Mouse (Mus musculus): ENCODE data around the gene Crtc2. TPM values are rescaled to one million over a fixed set of nuclear protein-coding genes. Genes with fewer than 3 reads are reported as not detected.
"Not testable (repeated sequence)": the region's sequence is repeated elsewhere in the genome, so short reads cannot be mapped to it uniquely, and the experiment has no call there.

Crtc2 gene
- polyA plus RNA-seq, 1 experiment from 2014 or later = 16.7 TPM

DNA sequence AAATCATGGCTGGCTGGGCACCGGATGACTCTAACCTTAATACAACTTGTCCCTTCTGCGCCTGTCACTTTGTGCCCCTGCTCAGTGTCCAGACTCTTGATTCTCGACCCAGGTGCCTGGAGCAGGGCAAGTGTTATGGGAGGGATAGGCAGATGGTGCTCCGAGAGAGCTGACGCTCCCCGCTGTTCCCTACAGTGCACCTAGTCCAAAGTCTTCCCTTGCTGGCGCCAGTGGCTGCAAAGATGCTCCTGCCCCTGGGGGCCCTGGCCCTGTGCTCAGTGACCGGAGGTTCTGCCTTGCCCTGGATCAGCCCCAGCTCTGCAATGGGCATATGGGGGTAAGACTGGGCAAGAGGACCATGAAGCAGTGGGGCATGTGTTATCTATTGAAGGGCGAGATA is 23.8 kb downstream of the Crtc2 start:
- H3K4me2 ChIP-seq (ENCODE audit: low read depth, severe bottlenecking) = no peak overlapping the region
- no peak for ATAC-seq (ENCODE audit: insufficient number of reproducible peaks, low FRiP score, low TSS enrichment, low read depth)
- no peak overlapping the region for H3K9ac ChIP-seq (ENCODE audit: low read length)
- no peaks in the 10 kb centered on the region for H3K4me1 ChIP-seq (ENCODE audit: control insufficient read depth, insufficient read depth, low read length)
- no peak overlapping the region for H3K27ac ChIP-seq (replicated peaks; ENCODE audit: low read depth, low read length)
- WGBS = 88% methylated on average over 9 of the region's 9 CpGs
- H3K27me3 ChIP-seq (ENCODE audit: control insufficient read depth, insufficient read depth, low read length) = no peaks in the 10 kb centered on the region
- H3K9me3 ChIP-seq (ENCODE audit: control insufficient read depth, low read length) = no peaks in the 10 kb centered on the region
- no peaks in the 10 kb centered on the region; the same call in 1 of the 2 replicates for H3K36me3 ChIP-seq (ENCODE audit: control insufficient read depth, insufficient read depth, low read length)
- DNase-seq (ENCODE audit: low spot score) = no peak
- no peak overlapping the region for H3K4me3 ChIP-seq (ENCODE audit: low read depth, low read length)

DNA sequence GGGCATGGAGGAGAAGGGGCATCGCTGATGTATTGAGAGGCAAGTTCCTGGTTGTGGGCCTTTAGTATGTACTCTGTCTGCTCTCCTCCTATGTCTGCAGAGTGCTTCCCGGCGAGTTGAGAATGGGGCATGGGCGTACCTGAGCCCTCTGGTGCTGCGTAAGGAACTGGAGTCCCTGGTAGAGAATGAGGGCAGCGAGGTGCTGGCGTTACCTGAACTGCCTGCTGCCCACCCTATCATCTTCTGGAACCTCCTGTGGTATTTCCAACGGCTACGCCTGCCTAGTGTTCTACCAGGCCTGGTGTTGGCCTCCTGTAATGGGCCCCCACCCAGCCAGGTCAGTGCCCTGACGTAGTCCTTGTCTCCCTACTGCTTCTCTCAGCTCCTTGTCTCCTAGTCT is 24.2 kb downstream of the Crtc2 start:
- DNase-seq (ENCODE audit: low spot score) (no peak), ATAC-seq (ENCODE audit: insufficient number of reproducible peaks, low FRiP score, low TSS enrichment, low read depth) (no peak)
- 93% methylated on average over 10 of the region's 10 CpGs for WGBS
- Histone ChIP-seq H3K9me3 (ENCODE audit: control insufficient read depth, low read length) (no peaks in the 10 kb centered on the region), H3K4me3 (ENCODE audit: low read depth, low read length) (no peak overlapping the region), H3K4me1 (ENCODE audit: control insufficient read depth, insufficient read depth, low read length) (no peaks in the 10 kb centered on the region), H3K27me3 (ENCODE audit: control insufficient read depth, insufficient read depth, low read length) (no peaks in the 10 kb centered on the region), H3K36me3 (ENCODE audit: control insufficient read depth, insufficient read depth, low read length) (no peaks in the 10 kb centered on the region; the same call in 1 of the 2 replicates), H3K27ac (replicated peaks; ENCODE audit: low read depth, low read length) (no peak overlapping the region), H3K4me2 (ENCODE audit: low read depth, severe bottlenecking) (no peak overlapping the region), H3K9ac (ENCODE audit: low read length) (no peak overlapping the region)

DNA sequence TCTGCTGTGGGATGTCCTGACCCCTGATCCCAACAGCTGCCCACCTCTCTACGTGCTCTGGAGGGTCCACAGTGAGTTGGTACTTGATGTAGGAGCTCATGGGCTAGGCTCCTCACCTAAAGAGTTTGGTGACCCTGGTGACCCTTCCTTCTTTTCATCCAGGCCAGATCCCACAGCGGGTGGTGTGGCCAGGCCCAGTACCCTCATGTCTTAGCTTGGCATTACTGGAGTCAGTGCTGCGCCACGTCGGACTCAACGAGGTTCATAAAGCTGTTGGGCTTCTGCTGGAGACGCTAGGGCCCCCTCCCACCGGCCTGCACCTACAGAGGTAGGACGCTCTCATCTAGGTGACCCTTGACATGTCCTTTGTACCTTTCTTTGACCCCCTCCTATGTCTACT is 25.3 kb downstream of the Crtc2 start:
- no peak for ATAC-seq (ENCODE audit: insufficient number of reproducible peaks, low FRiP score, low TSS enrichment, low read depth)
- Histone ChIP-seq H3K36me3 (ENCODE audit: control insufficient read depth, insufficient read depth, low read length) (no peaks in the 10 kb centered on the region; the same call in 1 of the 2 replicates), H3K4me1 (ENCODE audit: control insufficient read depth, insufficient read depth, low read length) (no peaks in the 10 kb centered on the region), H3K27ac (replicated peaks; ENCODE audit: low read depth, low read length) (no peak overlapping the region), H3K9me3 (ENCODE audit: control insufficient read depth, low read length) (no peaks in the 10 kb centered on the region), H3K4me3 (ENCODE audit: low read depth, low read length) (no peak overlapping the region), H3K9ac (ENCODE audit: low read length) (no peak overlapping the region), H3K27me3 (ENCODE audit: control insufficient read depth, insufficient read depth, low read length) (no peaks in the 10 kb centered on the region), H3K4me2 (ENCODE audit: low read depth, severe bottlenecking) (no peak overlapping the region)
- no peak for DNase-seq (ENCODE audit: low spot score)
- WGBS = 93% methylated on average over 9 of the region's 9 CpGs

DNA sequence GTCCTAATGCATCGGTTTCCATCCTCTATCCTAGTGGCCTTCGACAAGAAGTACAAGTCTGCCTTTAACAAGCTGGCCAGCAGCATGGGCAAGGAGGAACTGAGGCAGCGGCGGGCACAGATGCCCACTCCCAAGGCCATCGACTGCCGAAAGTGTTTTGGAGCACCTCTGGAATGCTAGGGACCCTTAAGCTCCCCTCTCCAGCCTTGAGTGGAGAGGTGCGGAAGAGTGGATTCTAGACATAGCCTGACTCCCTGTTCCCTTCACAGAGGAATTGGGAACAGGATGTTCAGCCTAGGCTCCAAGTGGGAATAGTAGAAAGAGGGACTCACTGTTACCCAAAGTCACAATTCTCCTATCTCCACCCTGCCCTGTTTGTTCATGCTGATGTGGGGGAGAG is 25.8 kb downstream of the Crtc2 start:
- WGBS = 94% methylated on average over 7 of the region's 7 CpGs
- H3K27ac ChIP-seq (replicated peaks; ENCODE audit: low read depth, low read length) = no peak overlapping the region
- H3K4me3 ChIP-seq (ENCODE audit: low read depth, low read length) = no peak overlapping the region
- ATAC-seq (ENCODE audit: insufficient number of reproducible peaks, low FRiP score, low TSS enrichment, low read depth) = no peak
- no peak overlapping the region for H3K9ac ChIP-seq (ENCODE audit: low read length)
- H3K4me1 ChIP-seq (ENCODE audit: control insufficient read depth, insufficient read depth, low read length) = no peaks in the 10 kb centered on the region
- no peak overlapping the region for H3K4me2 ChIP-seq (ENCODE audit: low read depth, severe bottlenecking)
- no peaks in the 10 kb centered on the region for H3K9me3 ChIP-seq (ENCODE audit: control insufficient read depth, low read length)
- no peak for DNase-seq (ENCODE audit: low spot score)
- no peaks in the 10 kb centered on the region for H3K27me3 ChIP-seq (ENCODE audit: control insufficient read depth, insufficient read depth, low read length)
- H3K36me3 ChIP-seq (ENCODE audit: control insufficient read depth, insufficient read depth, low read length) = no peaks in the 10 kb centered on the region; the same call in 1 of the 2 replicates

DNA sequence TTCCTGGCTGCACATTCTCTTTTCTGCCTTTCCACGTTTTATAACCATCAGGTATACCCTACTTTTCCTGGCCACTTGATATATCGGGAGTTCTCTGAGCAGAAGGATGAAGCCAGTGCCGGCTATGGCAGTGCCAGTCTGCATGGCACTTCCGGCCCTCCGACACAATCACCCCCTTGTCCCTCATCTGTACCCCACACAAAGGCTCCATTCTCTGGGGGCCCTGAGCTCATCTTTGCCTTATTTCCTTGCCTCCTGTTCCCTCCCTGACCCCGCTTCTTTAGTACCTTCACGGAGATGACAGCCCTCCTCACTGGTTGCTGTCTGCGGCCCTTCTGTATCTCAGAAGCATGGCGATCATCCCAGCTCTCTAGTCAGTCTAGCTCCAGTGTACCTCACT is 26.7 kb downstream of the Crtc2 start:
- no peak overlapping the region for H3K9ac ChIP-seq (ENCODE audit: low read length)
- ATAC-seq (ENCODE audit: insufficient number of reproducible peaks, low FRiP score, low TSS enrichment, low read depth) = no peak
- WGBS = 93% methylated on average over 9 of the region's 9 CpGs
- H3K36me3 ChIP-seq (ENCODE audit: control insufficient read depth, insufficient read depth, low read length) = no peaks in the 10 kb centered on the region; the same call in 1 of the 2 replicates
- no peaks in the 10 kb centered on the region for H3K27me3 ChIP-seq (ENCODE audit: control insufficient read depth, insufficient read depth, low read length)
- H3K4me1 ChIP-seq (ENCODE audit: control insufficient read depth, insufficient read depth, low read length) = no peaks in the 10 kb centered on the region
- DNase-seq (ENCODE audit: low spot score) = no peak
- H3K4me2 ChIP-seq (ENCODE audit: low read depth, severe bottlenecking) = no peak overlapping the region
- H3K4me3 ChIP-seq (ENCODE audit: low read depth, low read length) = no peak overlapping the region
- H3K9me3 ChIP-seq (ENCODE audit: control insufficient read depth, low read length) = no peaks in the 10 kb centered on the region
- no peak overlapping the region for H3K27ac ChIP-seq (replicated peaks; ENCODE audit: low read depth, low read length)

DNA sequence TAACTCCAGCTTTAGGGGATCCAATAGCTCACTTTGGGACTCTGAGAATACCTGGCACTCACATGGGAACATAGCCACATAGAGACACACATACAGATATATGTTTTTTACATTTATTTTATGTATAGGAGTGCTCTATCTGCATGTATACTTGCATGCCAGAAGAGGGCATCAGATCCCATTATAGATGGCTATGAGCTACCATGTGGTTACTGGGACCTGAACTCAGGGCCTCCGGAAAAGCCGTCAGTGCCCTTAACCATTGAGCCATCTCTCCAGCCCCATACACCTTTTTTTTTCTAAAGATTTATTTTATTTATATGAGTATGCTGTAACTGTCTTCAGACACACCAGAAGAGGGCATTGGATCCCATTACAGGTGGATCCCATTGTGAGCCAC is 30.2 kb downstream of the Crtc2 start:
- 89% methylated on average over 2 of the region's 2 CpGs for WGBS
- Histone ChIP-seq H3K9ac (ENCODE audit: low read length) (no peak overlapping the region), H3K27ac (replicated peaks; ENCODE audit: low read depth, low read length) (no peak overlapping the region), H3K36me3 (ENCODE audit: control insufficient read depth, insufficient read depth, low read length) (no peaks in the 10 kb centered on the region; the same call in 1 of the 2 replicates), H3K27me3 (ENCODE audit: control insufficient read depth, insufficient read depth, low read length) (no peaks in the 10 kb centered on the region), H3K4me2 (ENCODE audit: low read depth, severe bottlenecking) (no peak overlapping the region), H3K9me3 (ENCODE audit: control insufficient read depth, low read length) (no peaks in the 10 kb centered on the region), H3K4me1 (ENCODE audit: control insufficient read depth, insufficient read depth, low read length) (no peaks in the 10 kb centered on the region), H3K4me3 (ENCODE audit: low read depth, low read length) (no peak overlapping the region)
- no peak for DNase-seq (ENCODE audit: low spot score)
- ATAC-seq (ENCODE audit: insufficient number of reproducible peaks, low FRiP score, low TSS enrichment, low read depth) = no peak

DNA sequence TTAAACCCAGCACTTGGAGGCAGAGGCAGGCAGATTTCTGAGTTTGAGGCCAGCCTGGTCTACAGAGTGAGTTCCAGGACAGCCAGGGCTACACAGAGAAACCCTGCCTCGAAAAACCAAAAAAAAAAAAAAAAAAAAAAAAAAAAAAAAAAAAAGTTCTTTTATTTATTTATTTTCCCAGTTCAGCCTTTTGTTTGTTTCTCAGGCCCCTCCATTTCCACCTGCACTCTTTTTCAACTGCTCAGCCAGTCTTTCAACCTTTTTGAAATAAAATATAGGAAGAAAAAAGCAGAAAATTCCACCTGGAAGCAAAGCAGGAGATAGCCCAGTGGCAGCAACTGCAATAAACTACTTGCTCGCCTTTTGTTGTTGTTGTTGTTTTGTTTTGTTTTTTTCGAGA is 35.4 kb downstream of the Crtc2 start:
- H3K27ac ChIP-seq (replicated peaks; ENCODE audit: low read depth, low read length); H3K27me3 ChIP-seq (ENCODE audit: control insufficient read depth, insufficient read depth, low read length); DNase-seq (ENCODE audit: low spot score); H3K4me2 ChIP-seq (ENCODE audit: low read depth, severe bottlenecking); ATAC-seq (ENCODE audit: insufficient number of reproducible peaks, low FRiP score, low TSS enrichment, low read depth); H3K36me3 ChIP-seq (ENCODE audit: control insufficient read depth, insufficient read depth, low read length); H3K4me1 ChIP-seq (ENCODE audit: control insufficient read depth, insufficient read depth, low read length); H3K9ac ChIP-seq (ENCODE audit: low read length); H3K9me3 ChIP-seq (ENCODE audit: control insufficient read depth, low read length); H3K4me3 ChIP-seq (ENCODE audit: low read depth, low read length): not testable (repeated sequence)
- WGBS = 73% methylated on average over 2 of the region's 3 CpGs

DNA sequence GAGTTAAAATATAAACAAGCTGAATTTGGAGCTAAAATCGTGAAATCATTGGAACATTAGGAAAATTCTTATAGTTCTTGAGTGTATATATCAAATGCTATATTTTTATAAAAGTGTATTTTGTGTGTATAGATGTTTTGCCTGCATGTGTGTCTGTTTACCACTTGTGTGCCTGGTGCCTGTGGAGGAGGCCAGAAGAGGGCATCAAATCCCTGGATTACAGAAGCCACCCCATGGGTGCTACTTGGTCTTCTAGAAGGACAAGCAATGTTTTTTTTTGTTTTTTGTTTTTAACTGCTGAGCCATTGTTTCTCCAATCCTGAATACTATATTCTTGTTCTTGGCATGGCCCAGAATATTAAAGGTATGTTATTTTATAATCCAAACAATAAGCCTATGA is 36.6 kb downstream of the Crtc2 start:
- Histone ChIP-seq H3K4me2 (ENCODE audit: low read depth, severe bottlenecking) (no peak overlapping the region), H3K9ac (ENCODE audit: low read length) (no peak overlapping the region), H3K4me1 (ENCODE audit: control insufficient read depth, insufficient read depth, low read length) (peaks cover 5% of the 10 kb centered on the region; the same call in 1 of the 2 replicates), H3K4me3 (ENCODE audit: low read depth, low read length) (no peak overlapping the region), H3K27ac (replicated peaks; ENCODE audit: low read depth, low read length) (no peak overlapping the region), H3K9me3 (ENCODE audit: control insufficient read depth, low read length) (no peaks in the 10 kb centered on the region), H3K36me3 (ENCODE audit: control insufficient read depth, insufficient read depth, low read length) (peaks cover 3% of the 10 kb centered on the region; the same call in 1 of the 2 replicates), H3K27me3 (ENCODE audit: control insufficient read depth, insufficient read depth, low read length) (no peaks in the 10 kb centered on the region)
- DNase-seq (ENCODE audit: low spot score) (no peak), ATAC-seq (ENCODE audit: insufficient number of reproducible peaks, low FRiP score, low TSS enrichment, low read depth) (no peak)
- WGBS = 87% methylated on average over 1 of the region's 1 CpGs

DNA sequence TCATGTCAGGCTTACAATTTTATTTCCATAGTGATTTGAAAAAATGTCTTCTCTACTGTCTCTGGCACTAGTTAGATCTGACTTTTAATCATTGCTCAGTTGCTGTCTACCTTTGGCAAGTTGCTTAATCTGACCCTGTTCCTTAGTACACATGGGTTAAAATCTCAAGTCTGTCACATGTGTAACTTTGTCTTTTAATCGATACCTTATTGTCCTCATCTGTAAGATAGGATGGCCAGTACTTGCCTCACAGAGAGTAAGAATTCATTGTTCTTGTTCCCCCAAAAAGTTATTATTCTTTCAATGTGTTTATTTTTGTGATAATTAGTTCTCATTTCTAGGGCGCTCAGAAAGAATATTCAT is 38.0 kb downstream of the Crtc2 start:
- peak overlapping the region; percentile 87; the same call in 1 of the 2 replicates for H3K9ac ChIP-seq (ENCODE audit: low read length)
- 43% methylated on average over 2 of the region's 2 CpGs for WGBS
- peak overlapping the region; percentile 56 for H3K4me2 ChIP-seq (ENCODE audit: low read depth, severe bottlenecking)
- H3K27me3 ChIP-seq (ENCODE audit: control insufficient read depth, insufficient read depth, low read length) = no peaks in the 10 kb centered on the region
- no peaks in the 10 kb centered on the region for H3K9me3 ChIP-seq (ENCODE audit: control insufficient read depth, low read length)
- H3K4me1 ChIP-seq (ENCODE audit: control insufficient read depth, insufficient read depth, low read length) = peaks cover 5% of the 10 kb centered on the region; the same call in 1 of the 2 replicates
- DNase-seq (ENCODE audit: low spot score) (no peak), ATAC-seq (ENCODE audit: insufficient number of reproducible peaks, low FRiP score, low TSS enrichment, low read depth) (no peak)
- H3K36me3 ChIP-seq (ENCODE audit: control insufficient read depth, insufficient read depth, low read length) = peaks cover 3% of the 10 kb centered on the region; the same call in 1 of the 2 replicates
- peak overlapping the region; percentile 90; the same call in 1 of the 2 replicates for H3K27ac ChIP-seq (replicated peaks; ENCODE audit: low read depth, low read length)
- H3K4me3 ChIP-seq (ENCODE audit: low read depth, low read length) = peak overlapping the region; percentile 91

Measured in limb, embryonic 11.5 days (tissue).